Mouse (Mus musculus) forebrain, embryonic 14.5 days (tissue): ENCODE measurements at regions not wholly inside any gene's neighbourhood (a gene's known extent, or its start where the extent isn't known, plus 50 kb on each side); places are given as distances from the start of the nearest gene placed in this dataset.

Experiments
- ATAC-seq: fragments of 200-750 bp; cut with Nextera tagmentation; 2 replicates; pipeline ENCODE4 v1.8.0; 2017; ENCODE audit warnings: mild to moderate bottlenecking, moderate library complexity
- DNase-seq: peaks from one replicate; pipeline ENCODE4 v3.0.0-alpha.2; 2015; ENCODE audit warnings: low spot score
- H3K27ac ChIP-seq: fragments of 300-500 bp; sonication (generic); 2 replicates; pipeline ENCODE4 v1.5.1; 2014; ENCODE audit warnings: low read depth, mild to moderate bottlenecking, control low read depth, low read length, moderate library complexity
- H3K27me3 ChIP-seq: fragments of 300-500 bp; sonication (generic); replicated peaks from 2 replicates; pipeline ENCODE4 v1.6.1; 2014; ENCODE audit warnings: low read length, control low read depth, mixed read lengths; ENCODE audit not compliant: control insufficient read depth, insufficient read depth
- H3K36me3 ChIP-seq: fragments of 300-500 bp; sonication (generic); 2 replicates; pipeline ENCODE4 v1.6.1; 2014; ENCODE audit warnings: low read length, control low read depth; ENCODE audit not compliant: control insufficient read depth, insufficient read depth
- H3K4me1 ChIP-seq: fragments of 300-500 bp; sonication (generic); 2 replicates; pipeline ENCODE4 v1.6.1; 2014; ENCODE audit warnings: antibody characterized with exemption, low read length, control low read depth; ENCODE audit not compliant: control insufficient read depth, insufficient read depth
- H3K4me2 ChIP-seq: fragments of 300-500 bp; sonication (generic); 2 replicates; pipeline ENCODE4 v1.6.1; 2014; ENCODE audit warnings: mild to moderate bottlenecking, control low read depth, low read length
- H3K4me3 ChIP-seq: fragments of 300-500 bp; sonication (generic); 2 replicates; pipeline ENCODE4 v1.5.1; 2014; ENCODE audit warnings: low read depth, low read length, control low read depth
- H3K9ac ChIP-seq: fragments of 300-500 bp; sonication (generic); 2 replicates; pipeline ENCODE4 v1.6.1; 2014; ENCODE audit warnings: mild to moderate bottlenecking, low read length, control low read depth, moderate library complexity
- H3K9me3 ChIP-seq: fragments of 300-500 bp; sonication (generic); replicated peaks from 2 replicates; pipeline ENCODE4 v1.6.1; 2016; ENCODE audit warnings: low read length, control low read depth, mixed read lengths; ENCODE audit not compliant: control insufficient read depth
- WGBS: fragments of 180-500 bp; shearing (Covaris S2); extraction: QIAGEN DNeasy Blood & Tissue Kit; methylation state at CpG from one replicate; pipeline ENCODE4 v1.1.7; 2014; 5-methylcytosine and 5-hydroxymethylcytosine counted together

- Histone ChIP-seq H3K4me3 (no peak overlapping the region), H3K36me3 (no peaks in the 10 kb centered on the region), H3K9ac (no peak overlapping the region), H3K27ac (no peak overlapping the region), H3K4me2 (no peak overlapping the region), H3K9me3 (no peaks in the 10 kb centered on the region), H3K4me1 (no peaks in the 10 kb centered on the region), H3K27me3 (no peaks in the 10 kb centered on the region)
- ATAC-seq (no peak), DNase-seq (no peak)
- 89% methylated on average over 3 of the region's 3 CpGs for WGBS
Measured at GRCm38 (mm10) chr4:80691774-80692485, 142.0 kb upstream of the Tyrp1 start.

- Histone ChIP-seq H3K27ac (no peak overlapping the region), H3K36me3 (no peaks in the 10 kb centered on the region), H3K9me3 (no peaks in the 10 kb centered on the region), H3K27me3 (no peaks in the 10 kb centered on the region), H3K9ac (no peak overlapping the region), H3K4me3 (no peak overlapping the region), H3K4me2 (no peak overlapping the region), H3K4me1 (no peaks in the 10 kb centered on the region)
- DNase-seq (no peak), ATAC-seq (no peak)
- WGBS = 67% methylated on average over 2 of the region's 2 CpGs
Measured at GRCm38 (mm10) chr4:80712698-80713097, 121.2 kb upstream of the Tyrp1 start.

- ATAC-seq (peak; percentile 72), DNase-seq (peak; percentile 54)
- Histone ChIP-seq H3K4me2 (no peak overlapping the region), H3K4me3 (no peak overlapping the region), H3K27me3 (no peaks in the 10 kb centered on the region), H3K36me3 (no peaks in the 10 kb centered on the region), H3K4me1 (no peaks in the 10 kb centered on the region), H3K9me3 (no peaks in the 10 kb centered on the region), H3K27ac (no peak overlapping the region), H3K9ac (no peak overlapping the region)
- 5% methylated on average over 1 of the region's 1 CpGs for WGBS
Measured at GRCm38 (mm10) chr4:80744975-80745734, 88.8 kb upstream of the Tyrp1 start.

- H3K27ac ChIP-seq = no peak overlapping the region
- H3K4me2 ChIP-seq = no peak overlapping the region
- WGBS = 82% methylated on average over 6 of the region's 6 CpGs
- no peak overlapping the region for H3K9ac ChIP-seq
- H3K4me3 ChIP-seq = no peak overlapping the region
- no peaks in the 10 kb centered on the region for H3K4me1 ChIP-seq
- no peaks in the 10 kb centered on the region for H3K36me3 ChIP-seq
- H3K9me3 ChIP-seq = no peaks in the 10 kb centered on the region
- ATAC-seq = no peak
- DNase-seq = no peak
- no peaks in the 10 kb centered on the region for H3K27me3 ChIP-seq
Measured at GRCm38 (mm10) chr4:80752259-80752658, 81.7 kb upstream of the Tyrp1 start.

- Histone ChIP-seq H3K36me3 (no peaks in the 10 kb centered on the region), H3K4me3 (no peak overlapping the region), H3K27ac (no peak overlapping the region), H3K4me2 (no peak overlapping the region), H3K4me1 (no peaks in the 10 kb centered on the region), H3K9me3 (no peaks in the 10 kb centered on the region), H3K9ac (no peak overlapping the region), H3K27me3 (no peaks in the 10 kb centered on the region)
- 82% methylated on average over 2 of the region's 2 CpGs for WGBS
- DNase-seq = no peak
- ATAC-seq = no peak
Measured at GRCm38 (mm10) chr4:80756114-80756513, 77.8 kb upstream of the Tyrp1 start.

- H3K4me3 ChIP-seq = no peak overlapping the region
- no peaks in the 10 kb centered on the region for H3K36me3 ChIP-seq
- 85% methylated on average over 3 of the region's 3 CpGs for WGBS
- no peak overlapping the region for H3K9ac ChIP-seq
- no peak overlapping the region for H3K4me2 ChIP-seq
- no peaks in the 10 kb centered on the region for H3K9me3 ChIP-seq
- ATAC-seq = no peak
- no peaks in the 10 kb centered on the region for H3K4me1 ChIP-seq
- DNase-seq = no peak
- H3K27ac ChIP-seq = no peak overlapping the region
- no peaks in the 10 kb centered on the region for H3K27me3 ChIP-seq
Measured at GRCm38 (mm10) chr4:80764024-80764423, 69.9 kb upstream of the Tyrp1 start.

- no peaks in the 10 kb centered on the region for H3K36me3 ChIP-seq
- peak; percentile 90 for DNase-seq
- peak; percentile 77 for ATAC-seq
- H3K27me3 ChIP-seq = no peaks in the 10 kb centered on the region
- H3K27ac ChIP-seq = no peak overlapping the region
- H3K4me2 ChIP-seq = no peak overlapping the region
- 41% methylated on average over 4 of the region's 4 CpGs for WGBS
- no peak overlapping the region for H3K9ac ChIP-seq
- H3K9me3 ChIP-seq = no peaks in the 10 kb centered on the region
- H3K4me3 ChIP-seq = no peak overlapping the region
- no peaks in the 10 kb centered on the region for H3K4me1 ChIP-seq
Measured at GRCm38 (mm10) chr4:80765781-80766180, 68.1 kb upstream of the Tyrp1 start.

- no peak for DNase-seq
- 77% methylated on average over 5 of the region's 5 CpGs for WGBS
- Histone ChIP-seq H3K9me3 (no peaks in the 10 kb centered on the region), H3K4me1 (no peaks in the 10 kb centered on the region), H3K9ac (no peak overlapping the region), H3K27me3 (no peaks in the 10 kb centered on the region), H3K4me3 (no peak overlapping the region), H3K4me2 (no peak overlapping the region), H3K36me3 (no peaks in the 10 kb centered on the region), H3K27ac (no peak overlapping the region)
- no peak for ATAC-seq
Measured at GRCm38 (mm10) chr4:80767447-80767846, 66.5 kb upstream of the Tyrp1 start.
